Mouse (Mus musculus): ENCODE measurements around the gene Gm9918. TPM values are rescaled to one million over a fixed set of nuclear protein-coding genes. Genes with fewer than 3 reads are reported as not detected.

The Gm9918 gene
- total and polyA plus RNA-seq, 2 experiments from 2014 or later = not detected

DNA sequence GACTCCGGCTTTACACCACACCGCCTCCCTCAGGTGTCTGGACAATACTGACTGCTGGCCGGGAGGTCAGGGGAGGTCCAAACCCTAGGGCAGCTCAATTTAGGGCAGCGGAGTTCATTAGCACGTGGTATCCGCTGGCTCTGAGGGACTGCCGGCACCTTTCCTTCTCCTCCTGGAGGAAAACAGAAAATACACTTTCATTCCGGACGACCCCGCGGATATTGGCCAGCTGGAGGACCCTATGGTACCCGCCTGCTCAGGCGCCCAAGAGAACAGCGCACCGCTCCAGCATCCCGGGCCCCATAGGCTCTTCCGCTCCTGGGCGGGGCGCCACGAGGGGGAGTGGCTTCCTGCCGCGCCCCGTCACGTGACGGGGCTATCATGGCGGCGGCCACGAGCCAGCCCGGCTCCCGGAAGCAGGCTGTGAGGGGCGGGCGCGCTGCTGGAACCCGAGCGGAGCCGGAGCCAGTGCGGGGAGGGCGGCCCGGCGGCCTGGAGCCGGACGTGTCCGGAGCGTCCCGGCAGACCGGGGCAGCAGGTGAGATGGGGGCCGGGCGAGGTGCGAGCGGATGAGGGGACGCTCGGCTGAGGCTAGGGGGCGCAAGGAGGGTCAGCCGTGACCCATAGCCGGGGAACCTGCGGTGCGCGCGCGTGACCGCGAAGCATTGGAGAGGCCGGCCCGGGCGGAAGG lies 8.9 kb downstream of the Gm9918 start, which contains the start of gene Mfsd5:
Gene Mfsd5 (plus strand): TSS at position 363 of the 691 bp plus-strand sequence.
- H3K27me3 ChIP-seq (ENCODE audit: insufficient read depth, low read length) = no peaks in the 10 kb centered on the region
- peak; percentile 96 for ATAC-seq
- H3K4me2 ChIP-seq (ENCODE audit: low read depth) = peak within 1 kb of the TSS; percentile 80
- peak within 1 kb of the TSS; percentile 88 for H3K27ac ChIP-seq (ENCODE audit: low read depth, low read length)
- no peaks in the 10 kb centered on the region for H3K9me3 ChIP-seq (ENCODE audit: low read length)
- peaks cover 21% of the 10 kb centered on the region for H3K36me3 ChIP-seq (ENCODE audit: insufficient read depth)
- H3K4me3 ChIP-seq (ENCODE audit: low read depth, low read length) = peak within 1 kb of the TSS; percentile 93
- peak within 1 kb of the TSS; percentile 86 for H3K9ac ChIP-seq
- TF ChIP-seq CTCF (IDR thresholded peaks at IDR 0.05; ENCODE audit: low read depth) = no peak
- 0 out of 2 replicates have a peak, but pooled peaks cover 5% of the 10 kb centered on the region for H3K4me1 ChIP-seq (ENCODE audit: insufficient read depth)
- WGBS = 2% methylated on average over 65 of the region's 65 CpGs
- peak; percentile 95 for DNase-seq

DNA sequence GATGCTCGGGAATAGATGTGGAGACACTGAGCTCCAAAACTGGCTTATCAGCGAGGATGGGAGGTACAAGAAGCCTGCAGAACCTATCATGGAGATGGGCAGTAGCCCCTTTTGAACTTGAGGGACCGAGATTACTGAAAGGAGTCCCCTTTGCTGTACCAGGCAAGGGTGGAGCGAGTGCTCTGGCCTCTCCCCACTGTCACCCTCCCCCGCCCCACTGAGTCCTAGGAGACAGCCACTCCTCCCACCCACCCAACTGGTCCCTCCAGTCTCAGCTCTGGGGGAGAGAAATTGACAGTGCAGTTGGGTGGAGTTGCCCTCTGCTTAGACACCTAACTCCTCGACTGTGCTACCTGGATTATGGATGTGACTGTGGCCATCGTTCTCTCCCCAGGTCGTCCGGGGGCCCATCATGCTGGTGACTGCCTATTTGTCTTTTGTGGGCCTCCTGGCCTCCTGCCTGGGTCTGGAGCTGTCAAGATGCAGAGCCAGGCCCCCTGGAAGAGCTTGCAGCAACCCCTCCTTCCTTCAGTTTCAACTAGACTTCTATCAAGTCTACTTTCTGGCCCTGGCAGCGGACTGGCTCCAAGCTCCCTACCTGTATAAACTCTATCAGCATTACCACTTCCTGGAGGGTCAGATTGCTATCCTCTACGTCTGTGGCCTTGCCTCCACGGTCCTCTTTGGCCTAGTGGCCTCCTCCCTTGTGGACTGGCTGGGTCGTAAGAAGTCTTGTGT lies 9.6 kb downstream of the Gm9918 start:
- DNase-seq = no peak
- peak; percentile 42 for ATAC-seq
- H3K27ac ChIP-seq (ENCODE audit: low read depth, low read length) = peak overlapping the region; percentile 88
- H3K4me3 ChIP-seq (ENCODE audit: low read depth, low read length) = peak overlapping the region; percentile 93
- 0 out of 2 replicates have a peak, but pooled peaks cover 5% of the 10 kb centered on the region for H3K4me1 ChIP-seq (ENCODE audit: insufficient read depth)
- no peak for TF ChIP-seq CTCF (IDR thresholded peaks at IDR 0.05; ENCODE audit: low read depth)
- WGBS = 27% methylated on average over 13 of the region's 13 CpGs
- no peaks in the 10 kb centered on the region for H3K27me3 ChIP-seq (ENCODE audit: insufficient read depth, low read length)
- H3K4me2 ChIP-seq (ENCODE audit: low read depth) = peak overlapping the region; percentile 80
- peaks cover 21% of the 10 kb centered on the region for H3K36me3 ChIP-seq (ENCODE audit: insufficient read depth)
- no peaks in the 10 kb centered on the region for H3K9me3 ChIP-seq (ENCODE audit: low read length)
- H3K9ac ChIP-seq = peak overlapping the region; percentile 86

DNA sequence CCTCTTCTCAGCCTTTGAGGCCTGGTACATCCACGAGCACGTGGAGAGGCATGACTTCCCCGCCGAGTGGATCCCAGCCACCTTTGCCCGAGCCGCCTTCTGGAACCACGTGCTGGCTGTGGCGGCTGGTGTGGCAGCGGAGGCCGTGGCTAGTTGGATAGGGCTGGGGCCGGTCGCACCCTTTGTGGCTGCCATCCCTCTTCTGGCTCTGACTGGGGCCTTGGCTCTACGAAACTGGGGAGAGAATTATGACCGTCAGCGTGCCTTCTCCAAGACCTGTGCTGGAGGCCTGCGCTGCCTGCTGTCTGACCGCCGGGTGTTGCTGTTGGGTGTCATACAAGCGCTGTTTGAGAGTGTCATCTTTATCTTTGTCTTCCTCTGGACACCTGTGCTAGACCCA lies 10.3 kb downstream of the Gm9918 start:
- ATAC-seq (no peak), DNase-seq (no peak)
- peaks cover 21% of the 10 kb centered on the region for H3K36me3 ChIP-seq (ENCODE audit: insufficient read depth)
- H3K9ac ChIP-seq = no peak overlapping the region
- TF ChIP-seq CTCF (IDR thresholded peaks at IDR 0.05; ENCODE audit: low read depth) = no peak
- no peaks in the 10 kb centered on the region for H3K9me3 ChIP-seq (ENCODE audit: low read length)
- H3K4me1 ChIP-seq (ENCODE audit: insufficient read depth) = 0 out of 2 replicates have a peak, but pooled peaks cover 5% of the 10 kb centered on the region
- no peak overlapping the region for H3K4me2 ChIP-seq (ENCODE audit: low read depth)
- WGBS = 95% methylated on average over 19 of the region's 19 CpGs
- H3K27me3 ChIP-seq (ENCODE audit: insufficient read depth, low read length) = no peaks in the 10 kb centered on the region
- H3K4me3 ChIP-seq (ENCODE audit: low read depth, low read length) = no peak overlapping the region
- no peak overlapping the region for H3K27ac ChIP-seq (ENCODE audit: low read depth, low read length)

DNA sequence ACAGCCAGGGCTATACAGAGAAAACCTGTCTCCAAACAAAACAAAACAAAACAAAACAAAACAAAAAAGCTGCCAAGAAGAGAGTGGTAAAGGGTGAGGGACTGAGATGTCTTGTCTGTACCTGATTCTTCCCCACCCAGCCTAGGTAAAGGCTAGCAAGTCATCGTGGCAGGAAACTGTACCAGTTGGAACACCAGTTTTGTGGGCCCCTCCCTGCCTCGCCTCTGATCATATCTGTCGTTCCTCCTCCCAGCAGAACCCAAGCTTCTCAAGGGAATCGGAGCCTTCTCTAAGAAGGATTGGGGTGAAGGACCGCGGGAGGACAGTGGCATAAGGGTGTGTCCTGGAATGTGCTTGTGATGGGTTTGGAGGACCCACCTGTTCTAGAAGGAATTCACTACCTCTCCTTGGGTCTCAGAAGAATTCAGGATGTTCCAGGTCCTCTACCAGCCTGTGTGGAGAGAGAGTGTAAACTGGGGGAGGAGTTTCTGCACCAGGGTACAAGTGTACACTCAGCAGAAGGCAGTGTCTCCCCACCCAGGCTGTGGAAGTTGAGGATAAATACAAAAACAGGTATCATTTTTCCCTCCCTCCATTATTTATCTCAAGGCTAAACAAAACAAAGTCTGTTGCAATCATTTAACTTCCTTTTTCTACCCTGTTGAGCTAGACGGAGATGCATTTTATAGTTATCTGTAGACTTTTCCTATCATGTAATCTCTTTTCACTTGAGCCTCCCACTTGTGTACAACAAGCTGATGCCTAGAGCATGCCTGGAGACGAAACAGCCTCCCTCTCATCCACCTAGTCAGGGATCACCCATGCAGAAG lies 12.3 kb downstream of the Gm9918 start:
- H3K9ac ChIP-seq = no peak overlapping the region
- no peak overlapping the region for H3K4me3 ChIP-seq (ENCODE audit: low read depth, low read length)
- no peaks in the 10 kb centered on the region for H3K9me3 ChIP-seq (ENCODE audit: low read length)
- DNase-seq (no peak), ATAC-seq (no peak)
- H3K36me3 ChIP-seq (ENCODE audit: insufficient read depth) = peaks cover 21% of the 10 kb centered on the region
- H3K4me1 ChIP-seq (ENCODE audit: insufficient read depth) = 0 out of 2 replicates have a peak, but pooled peaks cover 5% of the 10 kb centered on the region
- 91% methylated on average over 8 of the region's 8 CpGs for WGBS
- no peak overlapping the region for H3K4me2 ChIP-seq (ENCODE audit: low read depth)
- H3K27me3 ChIP-seq (ENCODE audit: insufficient read depth, low read length) = no peaks in the 10 kb centered on the region
- no peak for TF ChIP-seq CTCF (IDR thresholded peaks at IDR 0.05; ENCODE audit: low read depth)
- no peak overlapping the region for H3K27ac ChIP-seq (ENCODE audit: low read depth, low read length)

DNA sequence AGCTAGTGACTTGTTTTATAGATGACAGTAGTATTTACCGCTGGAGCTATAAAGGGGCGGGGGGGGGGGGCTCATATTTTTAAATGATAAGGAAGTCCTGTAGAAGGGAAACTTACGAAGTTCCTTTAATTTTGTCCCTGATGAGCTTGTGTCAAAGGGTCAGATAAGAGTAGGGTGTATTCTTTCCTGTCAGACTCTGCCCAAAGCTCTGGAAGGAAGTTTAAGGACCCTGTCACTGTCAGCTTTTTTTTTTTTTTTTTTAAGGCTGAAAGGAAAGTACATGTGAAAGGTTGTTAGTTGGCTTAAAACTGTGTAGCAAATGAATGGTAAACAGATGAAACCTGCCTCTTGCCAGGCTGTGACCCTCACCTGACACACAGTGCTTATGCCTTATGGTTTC lies 13.3 kb downstream of the Gm9918 start:
- Histone ChIP-seq H3K36me3 (ENCODE audit: insufficient read depth) (peaks cover 21% of the 10 kb centered on the region), H3K27ac (ENCODE audit: low read depth, low read length) (no peak overlapping the region), H3K9ac (no peak overlapping the region), H3K27me3 (ENCODE audit: insufficient read depth, low read length) (no peaks in the 10 kb centered on the region), H3K4me3 (ENCODE audit: low read depth, low read length) (no peak overlapping the region), H3K4me2 (ENCODE audit: low read depth) (no peak overlapping the region), H3K9me3 (ENCODE audit: low read length) (no peaks in the 10 kb centered on the region), H3K4me1 (ENCODE audit: insufficient read depth) (0 out of 2 replicates have a peak, but pooled peaks cover 5% of the 10 kb centered on the region)
- no peak for ATAC-seq
- TF ChIP-seq CTCF (IDR thresholded peaks at IDR 0.05; ENCODE audit: low read depth) = no peak
- 80% methylated on average over 3 of the region's 3 CpGs for WGBS
- DNase-seq = no peak

DNA sequence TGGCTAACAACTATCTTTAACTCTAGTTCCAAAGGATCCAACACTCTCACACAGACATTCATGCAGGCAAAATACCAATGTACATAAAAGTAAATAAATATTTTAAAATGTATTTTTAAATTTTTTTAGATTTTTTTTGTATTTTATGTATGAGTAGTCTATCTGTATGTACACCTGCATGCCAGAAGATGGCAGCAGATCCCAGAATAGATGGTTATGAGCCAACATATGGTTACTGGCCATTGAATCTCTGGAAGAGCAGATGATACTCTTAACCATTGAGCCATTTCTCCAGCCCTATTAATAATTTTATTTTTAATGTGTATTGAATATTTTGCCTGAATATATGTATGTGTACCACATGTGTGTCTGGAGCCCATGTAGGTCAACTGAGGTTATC lies 17.0 kb downstream of the Gm9918 start:
- Histone ChIP-seq H3K4me1 (ENCODE audit: insufficient read depth) (no peaks in the 10 kb centered on the region), H3K27ac (ENCODE audit: low read depth, low read length) (no peak overlapping the region), H3K27me3 (ENCODE audit: insufficient read depth, low read length) (no peaks in the 10 kb centered on the region), H3K36me3 (ENCODE audit: insufficient read depth) (0 out of 2 replicates have a peak, but pooled peaks cover 8% of the 10 kb centered on the region), H3K9me3 (ENCODE audit: low read length) (no peaks in the 10 kb centered on the region), H3K4me2 (ENCODE audit: low read depth) (no peak overlapping the region), H3K4me3 (ENCODE audit: low read depth, low read length) (no peak overlapping the region), H3K9ac (no peak overlapping the region)
- peak; percentile 60 for TF ChIP-seq CTCF (IDR thresholded peaks at IDR 0.05; ENCODE audit: low read depth)
- DNase-seq (peak; percentile 53), ATAC-seq (no peak)

Measured in forebrain, postnatal 0 days (tissue).